Mouse (Mus musculus): Measurements from ENCODE around the gene Rai1. TPM values are rescaled to one million over a fixed set of nuclear protein-coding genes. Genes with fewer than 3 reads are reported as not detected.

The Rai1 gene
- total and polyA plus RNA-seq, 3 experiments, result 6.6 to 22.6 (median 15.4) TPM

DNA sequence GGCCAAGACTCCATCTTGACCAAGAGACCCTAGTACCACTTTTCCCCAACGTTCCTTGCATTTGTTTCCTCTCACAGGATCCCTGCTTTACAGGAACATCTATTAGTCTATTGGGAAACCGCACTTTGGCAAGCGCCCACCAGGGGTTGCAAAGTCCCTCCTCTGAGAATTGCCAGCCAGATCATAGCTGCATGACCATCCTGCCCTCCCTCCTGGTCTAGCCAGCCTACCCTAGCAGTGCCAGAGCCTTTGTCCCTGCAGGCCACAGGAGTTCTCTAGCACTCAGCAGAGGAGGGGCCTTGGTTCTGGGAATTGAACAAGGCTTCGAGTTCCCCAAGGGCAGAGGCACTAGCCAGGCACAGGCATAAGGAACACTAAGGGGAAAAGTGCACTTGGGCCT is 119.9 kb downstream of the Rai1 start:
- Histone ChIP-seq H3K27ac (ENCODE audit: insufficient read depth, low read depth) (no peak overlapping the region), H3K79me2 (replicated peaks; ENCODE audit: control insufficient read depth, extremely low read depth, insufficient read depth, poor library complexity, severe bottlenecking) (peaks cover 4% of the 10 kb centered on the region; the same call in 1 of the 2 replicates), H3K27me3 (replicated peaks) (no peaks in the 10 kb centered on the region), H3K9ac (ENCODE audit: insufficient read depth, low read depth) (no peak overlapping the region), H3K4me1 (ENCODE audit: control insufficient read depth in 1 of 2, insufficient read depth in 2 of 2) (peaks cover 3 to 48% of the 10 kb centered on the region in 2 experiments; a peak in 2 of 4 replicates), H3K4me3 (replicated peaks in 1 of 3; ENCODE audit: low read depth in 2 of 3, low read length in 2 of 3, poor library complexity in 1 of 3) (no peak overlapping the region), H3K9me3 (replicated peaks; ENCODE audit: low read length) (no peaks in the 10 kb centered on the region), H3K36me3 (replicated peaks in 1 of 2; ENCODE audit: control insufficient read depth in 1 of 2, insufficient read depth in 1 of 2, low read length in 1 of 2) (peaks cover 3 to 13% of the 10 kb centered on the region in 2 experiments), H3K4me2 (ENCODE audit: insufficient read depth, low read depth, poor library complexity, severe bottlenecking) (no peak overlapping the region)
- dilution Hi-C loops (cut with MboI; ENCODE audit: extremely low pct_ligation_motif_present, extremely low pct_unique_long_range_greater_than_20kb, low sequenced_read_pairs), result no loop called here
- in situ Hi-C loops (cut with MboI; ENCODE audit: low pct_ligation_motif_present, low pct_unique_long_range_greater_than_20kb, low sequenced_read_pairs), result no loop called here
- no peak for DNase-seq (ENCODE audit: extremely low read depth)
- TF ChIP-seq ZKSCAN1 (IDR thresholded peaks at IDR 0.05; ENCODE audit: borderline replicate concordance, low read depth, low read length), result no peak
- peak; percentile 36 to 65 for TF ChIP-seq CTCF (conservative IDR thresholded peaks at IDR 0.05 in 1 of 2, IDR thresholded peaks at IDR 0.05 in 1 of 2; ENCODE audit: low read depth in 2 of 2, low read length in 2 of 2)
- peak; percentile 52 for TF ChIP-seq RAD21 (IDR thresholded peaks at IDR 0.05; ENCODE audit: low read depth, low read length)
- TF ChIP-seq TCF12 (IDR thresholded peaks at IDR 0.05; ENCODE audit: low read depth, low read length), result no peak
- no peak for TF ChIP-seq CHD1 (IDR thresholded peaks at IDR 0.05; ENCODE audit: low read depth, low read length)
- TF ChIP-seq SMC3 (IDR thresholded peaks at IDR 0.05; ENCODE audit: low read depth, low read length), result peak; percentile 51

DNA sequence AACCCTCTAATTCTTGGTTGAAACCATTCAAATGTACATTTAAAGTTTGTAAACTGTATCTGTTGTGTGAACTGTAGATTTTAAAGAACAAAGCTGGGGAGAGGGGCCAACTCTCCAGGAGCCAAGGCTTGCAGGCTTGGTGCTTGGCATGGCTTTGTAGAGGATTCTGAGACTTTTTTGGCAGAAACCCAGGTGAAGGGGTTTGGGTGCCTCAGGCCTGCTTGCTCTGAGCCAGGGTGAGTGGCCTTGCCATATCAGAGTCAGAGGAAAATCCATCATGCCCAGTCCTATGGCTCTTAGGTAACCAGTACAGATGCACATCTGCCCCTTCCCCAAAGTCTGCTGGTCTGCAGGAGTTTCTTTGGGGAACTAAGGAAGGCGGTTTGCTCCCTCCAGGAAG is 121.1 kb downstream of the Rai1 start:
- Histone ChIP-seq H3K9ac (ENCODE audit: insufficient read depth, low read depth) (no peak overlapping the region), H3K4me1 (ENCODE audit: control insufficient read depth in 1 of 2, insufficient read depth in 2 of 2) (peaks cover 3 to 44% of the 10 kb centered on the region in 2 experiments; a peak in 2 of 4 replicates), H3K9me3 (replicated peaks; ENCODE audit: low read length) (no peaks in the 10 kb centered on the region), H3K79me2 (replicated peaks; ENCODE audit: control insufficient read depth, extremely low read depth, insufficient read depth, poor library complexity, severe bottlenecking) (no peaks in the 10 kb centered on the region), H3K4me2 (ENCODE audit: insufficient read depth, low read depth, poor library complexity, severe bottlenecking) (no peak overlapping the region), H3K36me3 (replicated peaks in 1 of 2; ENCODE audit: control insufficient read depth in 1 of 2, insufficient read depth in 1 of 2, low read length in 1 of 2) (peaks cover 5 to 16% of the 10 kb centered on the region in 2 experiments), H3K27ac (ENCODE audit: insufficient read depth, low read depth) (no peak overlapping the region), H3K27me3 (replicated peaks) (no peaks in the 10 kb centered on the region), H3K4me3 (replicated peaks in 1 of 3; ENCODE audit: low read depth in 2 of 3, low read length in 2 of 3, poor library complexity in 1 of 3) (no peak overlapping the region)
- DNase-seq (ENCODE audit: extremely low read depth), result no peak
- in situ Hi-C loops (cut with MboI; ENCODE audit: low pct_ligation_motif_present, low pct_unique_long_range_greater_than_20kb, low sequenced_read_pairs) (no loop called here), dilution Hi-C loops (cut with MboI; ENCODE audit: extremely low pct_ligation_motif_present, extremely low pct_unique_long_range_greater_than_20kb, low sequenced_read_pairs) (no loop called here)
- TF ChIP-seq HCFC1 (IDR thresholded peaks at IDR 0.05; ENCODE audit: low read depth, low read length) (no peak), RAD21 (IDR thresholded peaks at IDR 0.05; ENCODE audit: low read depth, low read length) (no peak), ETS1 (conservative IDR thresholded peaks at IDR 0.05; ENCODE audit: low read depth, low read length) (no peak), KAT2A (IDR thresholded peaks at IDR 0.05; ENCODE audit: insufficient replicate concordance, low read length) (no peak), JUND (conservative IDR thresholded peaks at IDR 0.05; ENCODE audit: low read depth, low read length) (no peak), TBP (conservative IDR thresholded peaks at IDR 0.05; ENCODE audit: low read depth, low read length) (no peak), ELF1 (IDR thresholded peaks at IDR 0.05; ENCODE audit: low read depth, low read length) (no peak), SIN3A (IDR thresholded peaks at IDR 0.05; ENCODE audit: low read length) (no peak), USF2 (conservative IDR thresholded peaks at IDR 0.05; ENCODE audit: low read depth, low read length) (no peak), SMC3 (IDR thresholded peaks at IDR 0.05; ENCODE audit: low read depth, low read length) (no peak), EP300 (IDR thresholded peaks at IDR 0.05; ENCODE audit: low read length) (no peak), ZNF384 (IDR thresholded peaks at IDR 0.05; ENCODE audit: low read depth, low read length) (no peak), E2F4 (IDR thresholded peaks at IDR 0.05; ENCODE audit: insufficient replicate concordance, low read depth, low read length) (no peak), POLR2A (IDR thresholded peaks at IDR 0.05; ENCODE audit: low read depth, low read length) (no peak), PAX5 (IDR thresholded peaks at IDR 0.05; ENCODE audit: low read length) (no peak), ZKSCAN1 (IDR thresholded peaks at IDR 0.05; ENCODE audit: borderline replicate concordance, low read depth, low read length) (no peak), MAX (IDR thresholded peaks at IDR 0.05; ENCODE audit: low read length) (no peak)

Measured in CH12.LX (cell line).